Mouse (Mus musculus) lung, postnatal 0 days (tissue): ENCODE results near the gene Hist1h2br.

Experiments used
- CTCF ChIP-seq: IDR thresholded peaks from 2 replicates; pipeline ENCODE4 v1.5.1; 2016; ENCODE audit warnings: antibody characterized with exemption, mild to moderate bottlenecking
- EP300 ChIP-seq: IDR thresholded peaks from 2 replicates; pipeline ENCODE4 v1.6.1; 2016; ENCODE audit warnings: antibody characterized with exemption, mild to moderate bottlenecking, control low read depth

- TF ChIP-seq CTCF (no peak), EP300 (no peak)
These were observed 38.0 kb upstream of the Hist1h2br start for GRCm38 (mm10) chr13:21795584-21795983.
